Mouse (Mus musculus) adrenal gland (tissue): ENCODE results near the gene Dtx1.

Experiments
- intact Hi-C: fragments of 180-260 bp; cut with DNase I; formaldehyde crosslinking; loops from one replicate; pipeline ENCODE4 v1.15.1; 2025

Gene Dtx1

DNA sequence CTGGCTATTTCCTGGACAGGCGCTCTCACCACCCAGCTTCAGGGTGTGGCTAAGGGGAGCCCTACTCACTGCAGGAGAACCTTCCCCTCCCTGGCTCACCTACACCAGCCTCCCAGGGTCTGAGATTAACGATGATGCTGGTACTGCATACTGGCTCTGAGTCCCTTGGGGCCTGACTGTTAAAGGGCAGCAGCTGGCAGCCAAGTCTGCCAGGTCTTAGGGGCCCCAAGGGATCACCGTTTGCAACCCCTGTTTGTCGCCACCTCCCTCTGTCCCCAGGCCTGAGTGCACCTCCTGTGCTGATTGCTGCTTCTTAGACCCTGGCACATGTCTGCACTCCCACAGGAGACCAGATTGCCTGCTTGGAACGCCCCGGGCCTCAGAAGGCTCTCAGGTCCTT is 7.3 kb downstream of the Dtx1 start:
- intact Hi-C loops = no loop called here

GRCm38 (mm10) chr5:120703660-120704059 is 8.1 kb downstream of the Dtx1 start:
- intact Hi-C loops = no loop called here

DNA sequence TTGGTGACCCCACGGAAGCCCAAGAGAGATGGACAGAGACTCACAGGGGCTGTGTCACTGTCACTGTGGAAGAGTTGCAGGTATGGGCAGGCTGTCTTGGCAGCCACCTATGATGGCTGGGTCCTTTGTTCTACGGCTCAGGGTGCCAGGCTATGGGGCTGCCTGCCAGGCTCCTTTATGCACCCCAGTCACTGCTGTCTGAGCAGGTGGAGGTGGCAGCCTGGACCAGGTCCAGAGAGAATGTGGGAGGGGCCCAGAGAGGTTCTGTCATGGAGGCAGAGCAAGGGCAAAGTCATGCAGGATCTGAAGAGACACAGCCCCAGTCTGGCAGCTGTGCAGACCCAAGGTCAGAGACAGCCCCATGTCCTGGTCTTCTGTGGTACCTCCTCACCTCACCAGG is 8.8 kb downstream of the Dtx1 start:
- intact Hi-C loops = no loop called here

GRCm38 (mm10) chr5:120702421-120702820 is 9.3 kb downstream of the Dtx1 start:
- intact Hi-C loops = no loop called here

GRCm38 (mm10) chr5:120700996-120701790 is 10.5 kb downstream of the Dtx1 start:
- intact Hi-C loops = no loop called here

DNA sequence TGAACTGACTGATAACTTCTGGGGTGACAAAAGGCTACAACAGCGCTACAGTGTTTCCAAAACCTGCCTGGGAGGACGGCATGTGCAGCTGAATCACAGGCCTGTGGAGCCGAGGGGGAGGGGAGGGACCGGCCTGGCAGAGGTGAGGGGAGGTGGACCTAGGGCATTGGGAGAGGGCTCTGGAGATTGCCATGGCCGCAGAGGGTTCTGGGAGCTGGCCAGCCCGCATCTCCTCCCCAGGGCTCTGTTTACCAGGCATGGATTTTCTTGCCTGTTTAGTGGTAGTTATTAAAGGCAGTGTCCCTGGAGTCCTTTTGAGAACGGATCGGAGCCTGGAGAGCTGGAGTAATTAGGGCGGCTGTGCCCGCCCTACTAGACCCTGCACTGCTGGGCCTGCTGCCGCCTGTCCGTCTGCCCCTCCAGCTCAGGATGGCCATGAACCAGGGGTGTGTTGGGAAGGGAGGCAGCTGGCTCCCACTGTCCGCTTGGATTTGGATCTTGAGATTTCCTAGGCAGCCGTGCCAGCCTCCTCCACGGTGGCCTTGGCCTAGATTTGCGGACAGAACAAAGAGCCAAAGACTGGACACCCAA is 12.8 kb downstream of the Dtx1 start:
- intact Hi-C loops = no loop called here

DNA sequence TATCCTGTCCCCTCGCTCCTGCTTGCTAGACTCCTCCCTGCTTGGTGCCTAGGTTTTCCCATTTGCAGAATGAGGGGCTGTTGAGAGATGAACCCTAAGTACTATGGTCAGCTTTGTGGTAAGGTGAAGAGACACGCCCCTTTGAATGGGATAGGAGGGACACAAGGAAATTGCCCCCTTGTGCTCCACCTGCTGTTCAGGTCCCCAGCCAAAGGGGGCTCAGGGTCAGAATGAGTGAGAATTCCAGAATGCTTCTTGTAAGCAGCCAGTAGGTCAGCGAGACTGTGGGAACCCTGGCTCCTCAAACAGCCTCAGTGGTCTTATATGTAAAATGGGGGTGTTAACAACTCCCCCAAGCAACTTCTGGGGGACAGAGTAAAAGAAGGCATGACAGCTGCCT is 13.5 kb downstream of the Dtx1 start:
- intact Hi-C loops = no loop called here

GRCm38 (mm10) chr5:120696865-120697264 is 14.9 kb downstream of the Dtx1 start:
- intact Hi-C loops = no loop called here

DNA sequence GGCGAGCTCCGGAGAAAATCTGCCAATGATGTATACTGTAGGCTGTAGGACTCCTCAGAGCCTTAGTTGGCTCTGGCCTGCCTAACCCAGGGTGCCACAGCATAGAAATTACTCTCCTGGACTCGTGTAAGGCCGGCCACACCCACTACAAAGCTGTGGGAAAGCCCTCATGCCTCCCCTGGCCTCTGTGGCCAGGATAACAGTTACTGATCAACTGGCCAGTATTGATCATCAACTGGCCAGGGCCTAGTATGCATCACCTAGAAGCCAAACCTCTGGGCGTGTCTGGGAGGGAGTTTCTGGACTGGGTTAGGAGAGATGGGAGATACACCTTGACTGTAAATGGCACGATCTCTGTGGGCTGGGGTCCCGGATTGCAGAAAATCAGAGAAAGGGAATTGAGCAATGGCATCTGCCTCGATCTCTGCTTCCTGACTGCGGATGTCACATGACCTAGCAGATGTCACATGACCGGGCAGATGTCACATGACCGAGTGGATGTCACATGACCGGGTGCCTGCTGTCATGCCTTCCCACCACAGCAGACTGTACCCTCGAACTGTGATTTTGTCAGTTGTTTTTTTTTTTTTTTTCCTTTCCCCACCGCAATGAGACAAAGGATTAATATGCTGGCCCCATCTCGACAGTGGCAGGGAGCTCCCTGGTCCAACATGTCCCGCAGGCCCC is 15.5 kb downstream of the Dtx1 start:
- intact Hi-C loops = no loop called here

GRCm38 (mm10) chr5:120694695-120695074 is 17.0 kb downstream of the Dtx1 start:
- intact Hi-C loops = no loop called here

GRCm38 (mm10) chr5:120693931-120694694 is 17.6 kb downstream of the Dtx1 start:
- intact Hi-C loops = no loop called here

- intact Hi-C loops = no loop called here
Measured at GRCm38 (mm10) chr5:120692034-120692433, 19.7 kb downstream of the Dtx1 start.

- intact Hi-C loops = no loop called here
Measured at GRCm38 (mm10) chr5:120690417-120690816, 21.3 kb downstream of the Dtx1 start.

GRCm38 (mm10) chr5:120688434-120688833 is 23.3 kb downstream of the Dtx1 start:
- intact Hi-C loops = no loop called here

- intact Hi-C loops = no loop called here
Measured at GRCm38 (mm10) chr5:120687897-120688296, 23.8 kb downstream of the Dtx1 start.

DNA sequence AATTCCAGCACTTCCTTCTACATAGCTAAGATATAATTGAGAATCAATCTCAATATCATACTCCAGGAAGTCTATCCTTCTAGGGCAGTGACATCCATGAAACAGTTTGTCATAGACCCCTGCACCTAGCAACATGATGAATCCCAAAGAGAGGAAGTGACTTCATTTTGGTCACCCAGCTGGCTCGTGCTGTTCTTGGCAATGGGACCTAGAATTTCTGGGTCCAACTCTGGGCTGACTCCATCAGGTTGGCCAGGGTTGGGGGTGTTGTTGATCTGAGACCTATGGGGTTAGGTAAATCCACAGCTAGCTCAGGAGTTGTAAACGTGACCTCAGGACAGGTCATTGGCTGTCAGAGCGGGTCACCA is 24.3 kb downstream of the Dtx1 start:
- intact Hi-C loops = no loop called here

GRCm38 (mm10) chr5:120686749-120687483 is 24.8 kb downstream of the Dtx1 start:
- intact Hi-C loops = no loop called here

DNA sequence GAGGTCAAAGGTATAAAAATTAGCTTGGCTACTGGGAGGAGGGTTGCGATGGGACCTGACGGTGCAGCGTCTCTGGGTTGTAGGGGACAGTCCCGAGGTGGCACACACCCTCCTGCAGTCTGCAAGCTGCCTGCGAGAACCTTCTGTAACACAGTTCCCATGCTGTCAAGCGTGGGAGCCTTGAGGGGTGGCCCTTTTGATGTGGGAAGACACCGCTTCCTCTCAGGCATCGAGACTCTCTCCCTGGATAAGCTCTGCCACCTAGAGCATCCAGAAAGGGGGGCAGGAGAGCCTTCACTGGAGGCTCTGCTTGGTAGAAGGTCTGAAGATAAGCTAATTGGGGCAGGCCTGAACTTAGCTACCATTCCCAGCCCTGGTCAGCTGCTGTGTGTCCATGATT is 26.0 kb downstream of the Dtx1 start:
- intact Hi-C loops = no loop called here

DNA sequence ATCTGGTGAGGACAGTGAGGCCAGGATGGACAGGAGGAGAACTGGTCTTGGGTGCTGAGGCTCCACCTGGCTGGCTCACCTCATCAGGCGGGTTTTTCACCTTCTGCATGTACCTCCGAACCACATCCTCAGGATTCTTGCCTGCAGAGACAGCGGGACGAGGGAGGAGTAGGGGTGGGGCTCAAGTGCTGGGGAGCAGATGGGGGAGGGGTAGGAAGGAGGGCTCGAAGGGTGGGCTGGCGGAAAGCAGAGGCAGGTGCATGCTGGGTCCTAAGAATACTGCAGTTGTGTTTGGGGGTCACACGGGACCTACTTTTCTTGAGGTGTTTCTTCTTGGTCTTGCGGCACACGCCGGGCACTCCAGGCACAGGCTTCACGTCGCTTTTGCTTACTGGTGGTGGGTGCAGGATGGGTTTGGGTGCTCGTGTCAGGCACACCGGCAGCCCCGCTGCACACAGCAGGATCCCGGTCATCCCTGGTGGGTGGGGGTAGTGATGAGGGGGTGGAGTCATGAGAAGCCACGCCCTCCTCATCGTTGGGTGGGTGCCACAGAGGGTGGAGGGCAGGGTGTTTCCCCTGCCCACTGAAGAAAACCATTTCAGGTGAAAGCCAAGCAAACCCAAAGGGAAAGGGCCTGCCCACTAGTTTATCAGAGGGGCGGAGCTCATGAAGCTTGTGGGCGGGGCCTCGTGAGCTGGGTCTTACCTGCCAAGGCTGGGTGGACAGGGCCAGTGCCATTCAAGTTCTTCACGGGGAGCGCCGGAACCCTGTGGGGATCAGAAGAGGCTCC is 28.6 kb downstream of the Dtx1 start:
- intact Hi-C loops = no loop called here

- intact Hi-C loops = no loop called here
Measured at GRCm38 (mm10) chr5:120680918-120681317, 30.8 kb downstream of the Dtx1 start.
